Mouse (Mus musculus): ENCODE measurements around the gene Slc36a2. TPM values are rescaled to one million over a fixed set of nuclear protein-coding genes. Genes with fewer than 3 reads are reported as not detected.

Slc36a2 gene
- total and polyA plus RNA-seq, 3 experiments, result 0.04 to 0.17 TPM; not detected in 1

- H3K4me3 ChIP-seq (replicated peaks in 1 of 3; ENCODE audit: low read depth in 2 of 3, low read length in 2 of 3, poor library complexity in 1 of 3), result no peak overlapping the region
- in situ Hi-C loops (cut with MboI; ENCODE audit: low pct_ligation_motif_present, low pct_unique_long_range_greater_than_20kb, low sequenced_read_pairs), result no loop called here
- no peak overlapping the region for H3K27ac ChIP-seq (ENCODE audit: insufficient read depth, low read depth)
- H3K27me3 ChIP-seq (replicated peaks), result no peaks in the 10 kb centered on the region
- peaks cover 6 to 66% of the 10 kb centered on the region in 2 experiments for H3K36me3 ChIP-seq (replicated peaks in 1 of 2; ENCODE audit: control insufficient read depth in 1 of 2, insufficient read depth in 1 of 2, low read length in 1 of 2)
- no peak overlapping the region for H3K9ac ChIP-seq (ENCODE audit: insufficient read depth, low read depth)
- TF ChIP-seq MXI1 (IDR thresholded peaks at IDR 0.05; ENCODE audit: low read depth, low read length) (no peak), SIN3A (IDR thresholded peaks at IDR 0.05; ENCODE audit: low read length) (no peak), ZNF384 (IDR thresholded peaks at IDR 0.05; ENCODE audit: low read depth, low read length) (no peak), HCFC1 (IDR thresholded peaks at IDR 0.05; ENCODE audit: low read depth, low read length) (no peak), SMC3 (IDR thresholded peaks at IDR 0.05; ENCODE audit: low read depth, low read length) (no peak), MAX (IDR thresholded peaks at IDR 0.05; ENCODE audit: low read length) (no peak), JUN (IDR thresholded peaks at IDR 0.05; ENCODE audit: insufficient read depth, low read depth, low read length) (no peak), MAFK (IDR thresholded peaks at IDR 0.05; ENCODE audit: insufficient replicate concordance, low read length) (no peak), PAX5 (IDR thresholded peaks at IDR 0.05; ENCODE audit: low read length) (no peak), CTCF (conservative IDR thresholded peaks at IDR 0.05 in 1 of 2, IDR thresholded peaks at IDR 0.05 in 1 of 2; ENCODE audit: low read depth in 2 of 2, low read length in 2 of 2) (no peak), KAT2A (IDR thresholded peaks at IDR 0.05; ENCODE audit: insufficient replicate concordance, low read length) (no peak), MYC (IDR thresholded peaks at IDR 0.05; ENCODE audit: low read depth, low read length) (no peak), E2F4 (IDR thresholded peaks at IDR 0.05; ENCODE audit: insufficient replicate concordance, low read depth, low read length) (no peak), POLR2AphosphoS2 (IDR thresholded peaks at IDR 0.05; ENCODE audit: low read depth, low read length) (no peak), ZMIZ1 (IDR thresholded peaks at IDR 0.05; ENCODE audit: low read depth, low read length) (no peak), ZKSCAN1 (IDR thresholded peaks at IDR 0.05; ENCODE audit: borderline replicate concordance, low read depth, low read length) (no peak), ETS1 (conservative IDR thresholded peaks at IDR 0.05; ENCODE audit: low read depth, low read length) (no peak), JUND (conservative IDR thresholded peaks at IDR 0.05; ENCODE audit: low read depth, low read length) (no peak), GABPA (IDR thresholded peaks at IDR 0.05; ENCODE audit: insufficient replicate concordance, low read depth, low read length) (no peak)
- H3K9me3 ChIP-seq (replicated peaks; ENCODE audit: low read length), result no peaks in the 10 kb centered on the region
- no peak for DNase-seq (ENCODE audit: extremely low read depth)
- dilution Hi-C loops (cut with MboI; ENCODE audit: extremely low pct_ligation_motif_present, extremely low pct_unique_long_range_greater_than_20kb, low sequenced_read_pairs), result no loop called here
- H3K79me2 ChIP-seq (replicated peaks; ENCODE audit: control insufficient read depth, extremely low read depth, insufficient read depth, poor library complexity, severe bottlenecking), result no peaks in the 10 kb centered on the region
- no peak overlapping the region for H3K4me2 ChIP-seq (ENCODE audit: insufficient read depth, low read depth, poor library complexity, severe bottlenecking)
- no peaks in the 10 kb centered on the region for H3K4me1 ChIP-seq (ENCODE audit: control insufficient read depth in 1 of 2, insufficient read depth in 2 of 2)
These were observed 32.0 kb upstream of the Slc36a2 start for GRCm38 (mm10) chr11:55216830-55217229.

- TF ChIP-seq CHD2 (IDR thresholded peaks at IDR 0.05; ENCODE audit: low read length) (no peak), HCFC1 (IDR thresholded peaks at IDR 0.05; ENCODE audit: low read depth, low read length) (no peak), NRF1 (IDR thresholded peaks at IDR 0.05; ENCODE audit: low read depth, low read length) (no peak)
- H3K4me3 ChIP-seq (replicated peaks in 1 of 3; ENCODE audit: low read depth in 2 of 3, low read length in 2 of 3, poor library complexity in 1 of 3), result no peak overlapping the region
- H3K4me1 ChIP-seq (ENCODE audit: control insufficient read depth in 1 of 2, insufficient read depth in 2 of 2), result no peaks in the 10 kb centered on the region
- H3K27me3 ChIP-seq (replicated peaks), result no peaks in the 10 kb centered on the region
- no peak for DNase-seq (ENCODE audit: extremely low read depth)
- H3K9ac ChIP-seq (ENCODE audit: insufficient read depth, low read depth), result no peak overlapping the region
- H3K4me2 ChIP-seq (ENCODE audit: insufficient read depth, low read depth, poor library complexity, severe bottlenecking), result no peak overlapping the region
- no peak overlapping the region for H3K27ac ChIP-seq (ENCODE audit: insufficient read depth, low read depth)
- no peaks in the 10 kb centered on the region for H3K79me2 ChIP-seq (replicated peaks; ENCODE audit: control insufficient read depth, extremely low read depth, insufficient read depth, poor library complexity, severe bottlenecking)
- in situ Hi-C loops (cut with MboI; ENCODE audit: low pct_ligation_motif_present, low pct_unique_long_range_greater_than_20kb, low sequenced_read_pairs), result no loop called here
- peaks cover 3 to 59% of the 10 kb centered on the region in 2 experiments for H3K36me3 ChIP-seq (replicated peaks in 1 of 2; ENCODE audit: control insufficient read depth in 1 of 2, insufficient read depth in 1 of 2, low read length in 1 of 2)
- H3K9me3 ChIP-seq (replicated peaks; ENCODE audit: low read length), result no peaks in the 10 kb centered on the region
- dilution Hi-C loops (cut with MboI; ENCODE audit: extremely low pct_ligation_motif_present, extremely low pct_unique_long_range_greater_than_20kb, low sequenced_read_pairs), result no loop called here
These were observed 31.2 kb upstream of the Slc36a2 start for GRCm38 (mm10) chr11:55216061-55216460.
